Mouse (Mus musculus) layer of hippocampus, postnatal 36 days (tissue): ENCODE measurements around the gene Igf1r. TPM values are rescaled to one million over a fixed set of nuclear protein-coding genes. Genes with fewer than 3 reads are reported as not detected.
"Not testable (repeated sequence)": the region's sequence is repeated elsewhere in the genome, so short reads cannot be mapped to it uniquely, and the experiment has no call there.

Experiments
- DNase-seq, 2 experiments: peaks; one replicate each; pipeline ENCODE4 v3.0.0; 2022
- total RNA-seq, 2 experiments: library from RNA; stranded (reverse); gene quantifications; 2 replicates each; pipeline ENCODE4 v1.2.3; 2021

Gene Igf1r
- total RNA-seq, 2 experiments from 2014 or later, result 37.4 to 41.9 TPM

- DNase-seq, result no peak
Measured at GRCm38 (mm10) chr7:68275838-68276731, 323.5 kb downstream of the Igf1r start.

- DNase-seq, result no peak
Measured at GRCm38 (mm10) chr7:68277054-68277896, 324.6 kb downstream of the Igf1r start.

GRCm38 (mm10) chr7:68277897-68278270, 325.3 kb downstream of the Igf1r start:
- no peak for DNase-seq

GRCm38 (mm10) chr7:68278385-68278784, 325.8 kb downstream of the Igf1r start:
- no peak for DNase-seq

GRCm38 (mm10) chr7:68278908-68279307, 326.3 kb downstream of the Igf1r start:
- DNase-seq, result no peak

GRCm38 (mm10) chr7:68279481-68279880, 326.9 kb downstream of the Igf1r start:
- DNase-seq, result no peak

GRCm38 (mm10) chr7:68280352-68280869, 327.8 kb downstream of the Igf1r start:
- DNase-seq, result no peak

- no peak for DNase-seq
Measured at GRCm38 (mm10) chr7:68281341-68281740, 328.7 kb downstream of the Igf1r start.

- no peak for DNase-seq
Measured at GRCm38 (mm10) chr7:68282304-68283132, 329.9 kb downstream of the Igf1r start.

- DNase-seq, result not testable (repeated sequence)
Measured at GRCm38 (mm10) chr7:68283133-68283520, 330.5 kb downstream of the Igf1r start.

Other genes starting within 250 kb of the Igf1r start
- 10 to 100 TPM; 19.8 to 20.9 TPM for gene Synm, start 193.1 kb upstream of the Igf1r start, total RNA-seq